Mouse (Mus musculus) splenic B cell, adult 2 months (primary cell): ENCODE data around the gene Ica1.
A peak's percentile ranks its signal among the peaks of the same experiment; 100 is the strongest.

Experiments used
- DNase-seq: peaks from one replicate; pipeline ENCODE4 v3.0.0-alpha.2; 2011; ENCODE audit warnings: low read depth, low spot score
- H3K27me3 ChIP-seq: 2 replicates; pipeline ENCODE4 v1.6.1; 2012; ENCODE audit warnings: mild to moderate bottlenecking, low read length, moderate library complexity, mixed read lengths; ENCODE audit not compliant: control insufficient read depth, poor library complexity, insufficient read depth, severe bottlenecking
- H3K36me3 ChIP-seq: 2 replicates; pipeline ENCODE4 v1.6.1; 2012; ENCODE audit warnings: mild to moderate bottlenecking, low read length, moderate library complexity, mixed read lengths; ENCODE audit not compliant: control insufficient read depth, poor library complexity, insufficient read depth, severe bottlenecking

Gene Ica1

DNA sequence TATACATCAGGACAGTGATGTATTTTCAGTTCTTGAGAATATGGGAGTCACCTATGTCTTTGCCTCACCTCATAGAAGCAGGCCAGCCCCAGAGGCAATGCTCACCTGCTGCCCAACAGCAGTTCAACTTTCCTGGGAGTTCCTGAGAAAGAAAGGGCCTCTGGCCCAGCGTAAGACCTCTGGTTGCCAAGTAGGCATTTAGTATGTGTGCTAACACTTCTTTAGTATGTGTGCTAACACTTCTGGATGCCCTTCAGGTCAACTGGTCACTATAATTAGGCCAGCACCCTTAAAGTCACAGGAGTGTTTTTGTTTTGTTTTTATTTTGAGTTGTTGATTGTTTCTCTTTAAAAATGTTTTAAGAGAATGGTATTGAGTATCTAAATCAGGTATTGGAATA, 18.4 kb downstream of the Ica1 start:
- no peak for DNase-seq
- Histone ChIP-seq H3K27me3 (no peaks in the 10 kb centered on the region), H3K36me3 (no peaks in the 10 kb centered on the region)

DNA sequence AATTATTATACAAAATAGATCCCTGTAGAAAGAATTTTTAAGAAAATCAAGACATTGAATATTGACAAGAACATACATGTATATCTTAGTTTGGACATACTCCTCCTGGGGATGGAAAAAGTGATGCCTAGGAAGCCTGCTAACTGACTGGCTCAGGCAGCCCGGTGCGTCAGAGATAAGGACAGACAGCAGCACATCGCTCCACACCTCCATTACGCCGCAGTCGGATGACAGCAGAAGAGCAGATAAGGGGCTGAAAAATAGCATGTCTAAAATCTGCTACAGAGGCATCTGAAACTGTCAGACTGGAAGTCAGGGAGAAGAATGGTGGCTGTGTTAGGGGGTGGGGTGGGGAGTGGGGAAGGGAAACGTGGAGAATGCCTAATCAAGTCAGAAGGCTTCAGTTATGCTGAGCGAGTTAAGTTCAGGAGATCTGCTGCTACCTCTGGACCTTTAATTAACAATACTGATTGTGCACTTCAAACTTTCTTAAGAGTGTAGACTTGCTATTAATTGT, 22.5 kb downstream of the Ica1 start:
- Histone ChIP-seq H3K36me3 (no peaks in the 10 kb centered on the region), H3K27me3 (no peaks in the 10 kb centered on the region)
- DNase-seq: no peak

DNA sequence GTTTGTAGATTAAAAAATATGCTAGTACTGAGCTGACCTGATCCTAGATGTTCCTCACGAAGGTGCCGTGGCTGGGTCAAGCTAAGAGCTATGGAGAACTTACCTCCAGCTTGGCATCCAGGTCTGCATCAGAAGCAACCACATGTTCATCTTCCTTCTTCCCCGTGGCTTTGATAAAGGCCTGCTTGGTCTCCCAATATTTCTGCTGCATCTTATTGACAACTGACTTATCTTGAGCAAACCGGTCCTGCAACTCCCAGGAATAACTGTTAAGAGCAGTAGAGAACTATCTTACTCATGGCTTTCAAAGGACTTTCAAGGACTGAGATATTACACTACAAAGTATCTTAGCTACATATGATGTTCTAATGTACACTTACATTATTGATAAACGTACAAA, 23.8 kb downstream of the Ica1 start:
- DNase-seq: no peak
- Histone ChIP-seq H3K36me3 (no peaks in the 10 kb centered on the region), H3K27me3 (no peaks in the 10 kb centered on the region)

DNA sequence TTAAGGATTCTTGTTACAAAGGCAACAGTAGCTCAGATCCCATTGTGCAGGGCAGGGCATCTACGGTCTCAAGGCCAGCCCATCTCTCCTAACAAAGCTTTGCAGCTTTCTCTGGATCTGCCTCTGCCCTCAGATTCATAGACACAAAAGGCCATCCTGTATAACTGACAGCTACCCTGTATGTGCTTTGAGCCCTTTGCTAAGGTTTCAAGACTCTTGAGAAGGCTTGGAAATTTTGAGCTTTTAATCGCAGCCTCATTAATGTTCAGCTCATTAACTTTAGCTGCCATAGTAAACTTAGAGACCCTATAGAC, 24.6 kb downstream of the Ica1 start:
- Histone ChIP-seq H3K27me3 (no peaks in the 10 kb centered on the region), H3K36me3 (no peaks in the 10 kb centered on the region)
- no peak for DNase-seq

DNA sequence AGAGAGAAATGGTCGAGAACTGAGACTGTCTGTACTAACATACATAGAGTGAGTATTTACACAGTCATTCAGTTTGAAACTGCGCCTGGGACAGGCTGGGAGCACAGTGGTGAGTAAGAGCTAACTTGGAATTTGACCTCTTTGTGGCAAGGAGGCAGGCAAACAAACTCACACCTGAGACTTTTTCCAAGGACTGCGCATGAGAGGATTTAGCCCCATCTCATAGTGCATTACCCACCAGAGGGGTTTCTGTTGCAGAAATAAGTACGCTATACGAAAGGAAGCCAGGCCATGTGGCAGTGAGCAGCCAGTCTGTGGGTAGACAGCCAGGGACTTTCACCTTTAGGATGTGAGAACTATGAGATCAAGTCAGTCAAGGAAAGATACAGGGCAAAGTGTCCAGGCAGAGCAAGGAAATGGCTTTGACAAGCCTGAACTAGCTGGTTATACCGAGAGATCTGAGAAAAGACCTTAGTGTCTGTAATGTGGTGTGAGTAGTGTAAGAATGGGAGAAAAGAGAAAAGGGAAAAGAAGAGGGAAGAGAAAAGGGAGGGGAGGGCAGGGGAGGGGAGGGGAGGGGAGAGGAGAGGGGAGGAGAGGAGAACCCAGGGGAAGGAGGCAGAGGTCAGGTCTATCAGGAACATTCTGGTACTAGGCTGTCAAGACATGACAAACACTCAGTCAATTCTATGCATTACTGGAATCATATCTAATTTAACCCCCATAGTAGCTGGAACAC, 25.1 kb downstream of the Ica1 start:
- H3K36me3 ChIP-seq: no peaks in the 10 kb centered on the region

DNA sequence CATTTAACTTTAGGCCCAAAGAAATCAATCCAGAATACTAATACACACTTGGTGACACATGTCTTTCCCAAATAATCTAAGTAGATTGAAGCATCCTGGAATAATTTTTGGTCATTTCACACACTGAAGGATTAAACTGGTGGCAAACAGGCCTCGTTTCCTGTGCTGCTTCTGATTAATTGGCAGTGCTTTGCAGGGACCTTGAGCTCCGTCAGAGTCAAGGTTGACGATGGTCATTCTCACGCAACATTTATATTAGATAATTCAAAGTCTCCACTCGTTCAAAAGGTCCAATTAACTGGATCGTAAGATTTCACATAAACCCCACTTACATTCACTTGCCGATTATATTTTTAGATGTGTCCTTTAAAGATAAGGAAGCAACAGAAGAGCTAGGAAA, 33.4 kb downstream of the Ica1 start:
- DNase-seq: no peak
- Histone ChIP-seq H3K36me3 (no peaks in the 10 kb centered on the region), H3K27me3 (no peaks in the 10 kb centered on the region)

More for the DNA sequence above, 25.1 kb downstream of the Ica1 start:
- H3K27me3 ChIP-seq: no peaks in the 10 kb centered on the region
- no peak for DNase-seq

DNA sequence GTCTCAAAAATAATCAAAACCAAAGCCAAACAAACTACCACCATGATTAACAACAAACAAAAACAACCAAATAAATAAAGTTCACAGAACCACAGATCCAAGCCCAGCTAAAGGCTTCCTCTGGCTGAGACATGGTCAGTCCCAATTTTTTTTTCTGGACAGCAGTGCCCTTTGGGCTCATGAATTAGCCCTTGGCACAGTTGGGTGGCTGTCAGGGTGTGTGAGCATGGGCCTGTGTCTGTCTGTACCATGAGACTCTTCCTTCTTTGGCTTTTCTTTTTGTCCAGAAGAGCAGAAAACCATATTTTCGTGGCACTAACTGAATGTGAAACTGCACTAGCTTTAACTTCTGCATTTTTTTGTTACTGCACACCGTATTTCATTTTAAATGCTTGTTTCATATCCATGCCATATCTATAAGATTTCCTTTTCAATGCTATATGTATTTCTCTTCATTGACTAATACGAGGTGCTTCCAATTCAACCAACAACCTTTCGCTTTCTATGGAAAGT, 34.0 kb downstream of the Ica1 start:
- peak; percentile 37 for DNase-seq
- no peaks in the 10 kb centered on the region for H3K27me3 ChIP-seq
- no peaks in the 10 kb centered on the region for H3K36me3 ChIP-seq

DNA sequence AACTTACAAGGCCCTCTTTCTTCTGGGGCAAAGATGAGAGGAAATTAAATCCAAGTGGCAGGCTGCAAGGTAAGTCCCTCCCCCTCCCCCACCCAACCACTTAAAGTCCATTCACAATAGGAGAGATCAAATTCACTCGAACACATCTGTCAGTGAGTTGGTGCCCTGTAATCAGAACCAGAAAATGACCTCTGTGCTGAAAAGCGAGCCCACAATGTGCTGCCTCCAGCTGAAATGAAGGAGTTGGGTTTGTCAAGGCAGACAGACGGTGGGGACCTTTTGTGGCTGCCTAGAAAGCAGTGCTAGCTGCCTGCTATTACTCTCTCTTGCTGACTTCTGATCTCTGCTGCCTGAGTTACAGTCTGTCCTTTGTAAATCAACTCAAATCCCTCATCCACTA, 35.8 kb downstream of the Ica1 start:
- Histone ChIP-seq H3K36me3 (no peaks in the 10 kb centered on the region), H3K27me3 (no peaks in the 10 kb centered on the region)
- DNase-seq: no peak

DNA sequence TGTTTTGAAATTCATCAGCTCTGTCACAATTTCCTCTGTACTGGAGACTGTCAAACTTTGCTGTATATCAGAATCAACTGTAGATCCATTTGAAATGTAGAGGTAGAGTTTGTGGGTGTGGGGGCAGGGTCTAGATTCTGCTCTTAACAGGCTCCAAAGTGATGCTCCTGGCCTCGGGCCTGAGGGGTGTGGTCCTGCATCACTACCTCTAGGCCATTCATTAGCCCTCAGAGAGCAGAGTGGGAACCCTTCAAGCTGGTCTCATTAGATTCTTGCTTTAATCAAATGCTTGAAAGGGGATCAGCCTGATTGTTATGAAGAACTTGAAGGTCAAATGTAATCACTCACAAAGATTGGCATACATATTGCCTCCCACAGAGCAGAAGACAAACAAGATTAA, 36.6 kb downstream of the Ica1 start:
- H3K27me3 ChIP-seq: no peaks in the 10 kb centered on the region
- DNase-seq: no peak
- H3K36me3 ChIP-seq: no peaks in the 10 kb centered on the region

DNA sequence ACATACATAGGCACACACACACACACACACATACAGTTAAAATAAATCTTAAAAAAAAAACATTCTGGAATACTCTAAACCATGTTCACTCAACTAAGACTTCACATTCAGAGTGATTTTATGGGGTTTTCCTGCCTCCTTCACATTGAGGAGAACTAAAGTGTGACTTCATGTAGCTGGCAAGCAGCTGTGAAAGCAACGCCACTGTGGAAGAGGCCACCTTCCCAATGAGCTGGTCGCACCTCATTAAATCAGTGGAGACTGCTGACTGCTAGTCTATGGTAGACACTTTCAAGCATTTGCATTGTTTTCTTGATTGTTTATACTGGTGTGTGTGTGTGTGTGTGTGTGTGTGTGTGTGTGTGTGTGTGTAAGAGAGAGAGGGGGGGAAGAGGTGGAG, 38.2 kb downstream of the Ica1 start:
- H3K36me3 ChIP-seq: no peaks in the 10 kb centered on the region
- H3K27me3 ChIP-seq: no peaks in the 10 kb centered on the region
- no peak for DNase-seq

DNA sequence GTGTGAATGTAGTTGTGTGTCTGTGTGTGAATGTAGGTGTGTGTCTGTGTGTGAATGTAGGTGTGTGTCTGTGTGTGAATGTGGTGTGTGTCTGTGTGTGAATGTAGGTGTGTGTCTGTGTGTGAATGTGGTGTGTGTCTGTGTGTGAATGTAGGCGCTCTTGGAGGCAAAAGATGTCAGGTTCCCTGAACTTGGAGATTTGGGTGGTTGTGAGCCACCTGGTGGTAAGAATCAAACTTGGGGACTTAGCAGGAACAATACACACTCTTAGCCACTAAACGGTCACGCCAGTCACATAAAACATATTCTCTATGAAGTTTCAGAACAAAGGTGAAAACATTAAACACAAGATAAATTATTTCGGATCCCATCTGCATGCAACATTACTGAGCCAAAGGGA, 39.9 kb downstream of the Ica1 start:
- DNase-seq: peak; percentile 59
- no peaks in the 10 kb centered on the region for H3K36me3 ChIP-seq
- no peaks in the 10 kb centered on the region for H3K27me3 ChIP-seq

DNA sequence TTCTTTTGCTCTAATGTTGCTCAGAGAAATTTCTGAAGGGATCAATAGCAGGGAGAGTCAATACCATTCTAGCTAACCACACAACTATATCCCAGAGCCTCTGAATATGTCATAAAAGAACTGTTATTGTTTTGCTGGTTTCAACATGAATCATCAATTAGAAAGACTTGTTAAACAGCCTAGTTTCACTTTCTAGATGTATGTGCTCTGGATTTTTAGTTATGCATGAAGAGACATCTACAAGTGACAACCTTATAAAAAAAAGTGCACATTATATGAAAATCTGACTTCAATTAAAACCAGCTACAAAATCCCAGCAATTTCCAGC, 41.8 kb downstream of the Ica1 start:
- DNase-seq: peak; percentile 38
- Histone ChIP-seq H3K27me3 (no peaks in the 10 kb centered on the region), H3K36me3 (no peaks in the 10 kb centered on the region)

DNA sequence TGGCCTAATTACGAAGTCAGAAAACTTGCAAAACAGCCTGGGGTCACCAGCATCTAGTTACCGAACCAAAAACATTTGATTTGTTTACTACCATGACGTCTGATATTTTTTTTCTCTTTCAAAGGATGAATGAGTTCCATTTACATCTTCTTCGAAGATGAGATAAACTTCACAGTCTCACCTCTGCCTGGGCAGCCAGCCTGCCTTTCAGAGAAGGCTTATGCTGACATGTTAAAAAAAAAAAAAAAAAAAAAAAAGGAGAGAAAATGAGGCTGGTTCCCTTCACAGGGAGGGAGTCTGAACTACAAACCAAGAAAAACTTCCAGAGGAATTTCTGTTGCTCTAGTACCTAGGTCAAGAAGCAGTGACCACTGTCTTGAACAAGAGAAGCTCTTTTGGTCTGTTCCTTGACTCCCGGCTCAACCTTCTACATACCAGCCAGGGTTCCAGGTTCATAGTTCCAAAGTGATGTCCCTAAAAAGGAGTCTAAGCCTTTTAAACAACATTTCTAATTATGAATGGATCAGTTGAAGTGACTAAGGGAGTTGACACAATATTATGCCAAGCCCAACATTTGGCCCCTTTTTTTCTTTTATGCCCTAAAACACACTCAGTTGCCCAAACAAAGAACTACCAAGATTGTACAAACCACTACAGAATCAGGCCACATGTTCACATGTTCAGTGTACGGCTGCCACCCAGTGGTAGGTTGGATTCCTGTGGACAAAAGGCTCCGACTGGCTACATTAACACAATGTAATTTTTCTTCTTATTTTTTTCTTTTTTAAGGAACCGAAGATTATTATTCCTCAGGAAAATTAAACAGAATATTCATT, 42.4 kb downstream of the Ica1 start:
- Histone ChIP-seq H3K27me3 (no peaks in the 10 kb centered on the region), H3K36me3 (no peaks in the 10 kb centered on the region)
- DNase-seq: peak; percentile 84

DNA sequence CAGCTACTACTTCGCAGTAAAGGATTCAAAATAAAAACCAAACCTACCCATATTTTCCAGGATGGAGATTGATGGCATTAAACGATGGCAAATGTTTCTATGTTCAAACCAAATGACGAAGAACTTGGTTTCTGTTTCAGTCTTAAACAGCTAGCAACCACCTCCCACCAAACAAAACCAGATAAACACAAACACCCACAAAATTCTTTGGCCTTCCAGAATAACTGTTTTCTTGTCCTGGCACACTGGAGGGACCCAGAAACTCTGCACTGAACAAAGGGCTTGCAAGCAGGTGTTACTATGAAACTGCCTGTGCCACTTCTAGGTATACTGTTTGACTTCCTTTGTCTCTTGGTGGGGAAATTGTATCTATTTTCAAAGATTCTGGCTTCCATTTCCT, 43.2 kb downstream of the Ica1 start:
- Histone ChIP-seq H3K36me3 (no peaks in the 10 kb centered on the region), H3K27me3 (no peaks in the 10 kb centered on the region)
- DNase-seq: peak; percentile 5

DNA sequence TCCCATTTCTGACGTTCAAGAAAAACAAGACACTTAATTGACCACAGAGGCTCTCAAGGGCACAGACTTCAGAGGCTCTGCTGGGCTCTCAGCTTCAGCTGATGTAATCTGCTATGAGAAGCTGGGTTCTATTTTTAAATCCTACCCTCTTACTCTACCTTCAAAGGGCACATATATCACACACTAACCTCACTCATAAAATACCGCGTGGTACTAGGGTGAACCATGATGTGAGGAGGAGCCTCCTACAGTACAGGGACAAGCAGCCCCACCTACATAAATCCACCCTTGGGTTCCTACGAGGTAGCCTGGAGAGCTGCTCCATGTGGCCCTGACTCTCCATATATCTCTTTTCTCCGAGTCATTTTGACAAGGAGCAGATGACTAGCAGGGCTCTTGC, 45.8 kb downstream of the Ica1 start:
- no peak for DNase-seq
- no peaks in the 10 kb centered on the region for H3K36me3 ChIP-seq
- H3K27me3 ChIP-seq: no peaks in the 10 kb centered on the region
